Mouse (Mus musculus) cortical plate, adult 2 months (tissue): ENCODE data around the gene Hmbs.

Experiments
- CTCF ChIP-seq: fragments of 200-500 bp; IDR thresholded peaks from 2 replicates; pipeline ENCODE4 v1.5.1; 2011; ENCODE audit warnings: mild to moderate bottlenecking, control low read depth, low read length; ENCODE audit not compliant: insufficient read depth; ENCODE audit errors: extremely low read depth
- POLR2A ChIP-seq: fragments of 200-500 bp; IDR thresholded peaks from 2 replicates; pipeline ENCODE4 v1.6.1; 2011; ENCODE audit warnings: mild to moderate bottlenecking, low read length, control low read depth; ENCODE audit not compliant: insufficient read depth; ENCODE audit errors: extremely low read depth

GRCm38 (mm10) chr9:44318826-44319095 is 25.3 kb downstream of the Hmbs start:
- no peak for TF ChIP-seq POLR2A
- TF ChIP-seq CTCF, result no peak
